Mouse (Mus musculus) lung, embryonic 15.5 days (tissue): Measurements from ENCODE around the gene Tmem156. TPM values are rescaled to one million over a fixed set of nuclear protein-coding genes. Genes with fewer than 3 reads are reported as not detected.

Source experiments
- ATAC-seq: fragments of 200-750 bp; cut with Nextera tagmentation; 2 replicates; pipeline ENCODE4 v1.8.0; 2017; ENCODE audit warnings: moderate number of reproducible peaks, borderline replicate concordance; ENCODE audit not compliant: low FRiP score, low TSS enrichment; ENCODE audit errors: extremely low read depth
- H3K27ac ChIP-seq: fragments of 300-500 bp; sonication (generic); 2 replicates; pipeline ENCODE4 v1.5.1; 2015; ENCODE audit warnings: moderate library complexity, mild to moderate bottlenecking, inconsistent platforms
- H3K27me3 ChIP-seq: fragments of 300-500 bp; sonication (generic); 2 replicates; pipeline ENCODE4 v1.6.1; 2015; ENCODE audit warnings: inconsistent platforms
- H3K36me3 ChIP-seq: fragments of 300-500 bp; sonication (generic); 2 replicates; pipeline ENCODE4 v1.6.1; 2015; ENCODE audit warnings: inconsistent platforms
- H3K4me1 ChIP-seq: fragments of 300-500 bp; sonication (generic); 2 replicates; pipeline ENCODE4 v1.6.1; 2015; ENCODE audit warnings: inconsistent platforms
- H3K4me2 ChIP-seq: fragments of 300-500 bp; sonication (generic); 2 replicates; pipeline ENCODE4 v1.6.1; 2015; ENCODE audit warnings: inconsistent platforms, mild to moderate bottlenecking, moderate library complexity
- H3K4me3 ChIP-seq: fragments of 300-500 bp; sonication (generic); 2 replicates; pipeline ENCODE4 v1.5.1; 2015; ENCODE audit warnings: mild to moderate bottlenecking, inconsistent platforms
- H3K9ac ChIP-seq: fragments of 300-500 bp; sonication (generic); 2 replicates; pipeline ENCODE4 v1.6.1; 2015; ENCODE audit warnings: inconsistent platforms
- H3K9me3 ChIP-seq: fragments of 300-500 bp; sonication (generic); 2 replicates; pipeline ENCODE4 v1.6.1; 2016; ENCODE audit warnings: inconsistent platforms
- WGBS: fragments of 180-500 bp; shearing (Covaris S2); methylation state at CpG from one replicate; pipeline ENCODE4 v1.1.7; 2015; 5-methylcytosine and 5-hydroxymethylcytosine counted together
- polyA plus RNA-seq: library from polyadenylated mRNA; unstranded; fragments of >200 nt; fragmentation: Nextera tagmentation; extraction: Ambion mirVana; gene quantifications from 2 replicates; pipeline ENCODE4 v1.2.1, GENCODE M21; 2015

Gene Tmem156
- polyA plus RNA-seq, 1 experiment from 2014 or later = 0.50 TPM

DNA sequence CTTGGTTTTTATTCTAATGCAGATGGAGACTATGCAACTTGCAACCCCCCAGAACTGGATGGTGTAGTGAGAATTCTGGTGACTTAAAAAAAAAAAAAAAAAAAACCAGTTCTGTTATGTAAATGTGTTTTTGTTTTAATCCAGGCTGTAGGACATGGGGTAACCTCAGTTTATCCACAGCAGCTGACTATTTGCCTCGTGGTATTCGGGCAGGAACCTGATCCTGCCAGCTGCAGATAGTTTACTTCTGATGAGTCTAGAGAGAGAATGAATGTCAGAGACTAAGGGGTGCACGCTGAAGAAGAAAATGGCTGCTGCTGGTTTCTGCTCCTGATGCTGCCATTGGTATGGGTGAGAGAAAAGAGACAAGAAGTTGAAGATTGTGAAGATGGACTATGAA lies 4.2 kb upstream of the Tmem156 start:
- no peak overlapping the region for H3K4me3 ChIP-seq
- no peaks in the 10 kb centered on the region for H3K36me3 ChIP-seq
- WGBS = 74% methylated on average over 3 of the region's 3 CpGs
- no peaks in the 10 kb centered on the region for H3K9me3 ChIP-seq
- peaks cover 20% of the 10 kb centered on the region for H3K4me1 ChIP-seq
- no peak overlapping the region for H3K9ac ChIP-seq
- no peak for ATAC-seq
- H3K4me2 ChIP-seq = no peak overlapping the region
- no peak overlapping the region for H3K27ac ChIP-seq
- no peaks in the 10 kb centered on the region for H3K27me3 ChIP-seq

DNA sequence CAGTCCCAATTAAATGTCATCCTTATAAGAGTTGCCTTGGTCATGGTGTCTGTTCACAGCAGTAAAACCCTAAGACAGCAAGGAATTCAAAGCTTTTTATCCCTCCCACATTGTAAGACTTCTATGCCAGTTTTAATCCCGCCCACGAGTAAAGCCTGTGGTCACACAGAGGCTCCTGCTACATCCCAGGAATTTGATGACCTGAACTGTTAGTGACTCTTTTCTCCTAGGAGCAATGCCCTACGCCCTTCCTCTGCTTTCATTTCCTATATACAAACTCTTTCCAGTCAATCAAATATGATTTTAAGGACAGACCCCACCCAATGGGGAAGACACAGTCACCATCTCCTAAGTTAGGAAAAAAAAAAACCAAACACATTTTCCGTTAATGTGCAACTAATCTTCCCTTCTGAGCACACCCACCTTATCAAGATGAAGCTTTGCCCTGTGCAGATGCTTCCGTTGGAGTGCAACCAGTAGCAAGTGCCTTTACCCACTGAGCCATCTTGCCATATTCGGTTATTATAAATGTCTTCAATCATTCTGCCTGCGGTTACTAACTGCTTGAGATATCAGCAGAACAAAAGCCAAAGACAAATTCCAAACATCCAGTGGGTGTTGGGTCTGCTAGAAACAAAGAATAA lies 3.1 kb upstream of the Tmem156 start:
- no peak overlapping the region for H3K4me2 ChIP-seq
- H3K27me3 ChIP-seq = no peaks in the 10 kb centered on the region
- no peaks in the 10 kb centered on the region for H3K36me3 ChIP-seq
- peaks cover 20% of the 10 kb centered on the region for H3K4me1 ChIP-seq
- WGBS = 74% methylated on average over 7 of the region's 7 CpGs
- no peak overlapping the region for H3K4me3 ChIP-seq
- ATAC-seq = no peak
- no peak overlapping the region for H3K27ac ChIP-seq
- H3K9me3 ChIP-seq = no peaks in the 10 kb centered on the region
- H3K9ac ChIP-seq = no peak overlapping the region

DNA sequence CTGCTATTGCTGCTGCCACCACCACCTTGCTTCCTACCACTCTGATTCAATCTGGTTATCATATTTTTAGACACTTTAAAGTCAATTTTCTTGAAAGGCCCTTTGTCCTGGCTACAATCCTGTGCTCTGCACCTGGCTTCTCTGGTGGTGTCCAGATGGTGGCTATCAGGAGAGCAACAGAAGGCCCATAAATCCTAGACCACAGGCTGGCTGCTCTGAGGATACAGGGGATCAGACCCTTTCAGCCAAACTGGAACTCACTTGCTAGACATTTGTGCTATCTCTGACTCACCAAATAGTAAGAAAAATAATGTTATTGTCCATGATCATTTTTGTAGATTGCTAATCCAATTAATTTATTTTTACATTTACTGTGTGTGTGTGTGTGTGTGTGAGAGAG lies 1.8 kb upstream of the Tmem156 start:
- ATAC-seq = no peak
- H3K4me1 ChIP-seq = peaks cover 20% of the 10 kb centered on the region
- no peaks in the 10 kb centered on the region for H3K9me3 ChIP-seq
- no peaks in the 10 kb centered on the region for H3K36me3 ChIP-seq
- no peaks in the 10 kb centered on the region for H3K27me3 ChIP-seq
- H3K4me2 ChIP-seq = no peak overlapping the region
- H3K9ac ChIP-seq = no peak overlapping the region
- H3K4me3 ChIP-seq = no peak overlapping the region
- H3K27ac ChIP-seq = no peak overlapping the region

DNA sequence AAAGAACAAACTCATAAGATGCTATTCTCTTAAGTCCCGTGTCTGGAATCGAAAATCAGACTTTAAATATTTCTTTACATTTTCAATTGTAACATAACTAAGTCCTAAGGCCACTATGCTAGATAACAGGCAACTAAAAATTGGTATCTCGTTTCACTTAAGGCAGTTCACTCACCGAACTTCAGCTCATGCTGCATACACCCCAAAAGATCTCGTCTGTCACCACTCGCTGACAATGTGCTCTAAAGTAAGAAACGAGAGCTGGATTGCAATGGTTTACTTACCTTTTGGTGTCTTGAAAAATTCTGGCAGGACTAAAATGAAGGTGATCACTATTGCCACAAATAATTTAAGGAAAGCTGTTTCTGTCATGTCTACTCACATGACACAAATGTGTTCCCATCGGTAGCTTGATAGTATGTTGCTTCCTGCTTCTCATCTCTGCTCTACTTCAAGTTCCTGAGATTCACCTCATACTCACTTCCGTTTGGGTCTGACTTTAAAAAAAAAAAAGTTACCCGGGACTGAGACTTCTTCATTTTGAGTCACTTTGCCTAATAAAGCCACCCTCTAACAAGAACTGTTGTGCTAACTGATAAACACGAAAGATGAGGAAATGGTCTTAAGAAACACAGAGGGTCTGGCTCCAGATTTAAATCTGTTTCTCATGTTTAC lies 611 bp downstream of the Tmem156 start:
- H3K27ac ChIP-seq = peak overlapping the region; percentile 48; the same call in 1 of the 2 replicates
- 50% methylated on average over 11 of the region's 11 CpGs for WGBS
- H3K4me2 ChIP-seq = 0 out of 2 replicates have a peak overlapping the region, but pooled peaks have one; percentile 7
- H3K36me3 ChIP-seq = no peaks in the 10 kb centered on the region
- no peak overlapping the region for H3K4me3 ChIP-seq
- H3K9ac ChIP-seq = no peak overlapping the region
- peaks cover 14% of the 10 kb centered on the region for H3K4me1 ChIP-seq
- H3K9me3 ChIP-seq = no peaks in the 10 kb centered on the region
- H3K27me3 ChIP-seq = no peaks in the 10 kb centered on the region
- ATAC-seq = no peak

DNA sequence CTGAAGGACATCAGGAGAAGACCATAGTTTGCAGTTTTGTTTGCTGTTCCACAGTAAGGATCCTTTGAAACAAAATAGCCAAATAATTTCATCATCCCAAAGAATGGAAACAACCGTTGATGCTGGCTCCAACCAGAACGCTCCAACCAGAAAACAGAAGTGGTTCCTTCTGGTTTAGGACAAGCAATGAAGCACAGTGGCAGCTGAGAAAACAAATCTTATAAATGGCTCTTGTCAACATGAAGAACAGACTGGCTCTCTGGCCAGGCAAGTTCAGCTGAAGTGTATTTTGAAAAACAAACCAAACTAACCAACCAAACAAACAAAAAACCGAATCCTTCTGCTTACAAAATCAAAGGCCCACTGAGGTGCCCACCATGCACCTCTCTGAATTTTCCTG lies 2.2 kb downstream of the Tmem156 start:
- ATAC-seq = no peak
- Histone ChIP-seq H3K27me3 (no peaks in the 10 kb centered on the region), H3K4me3 (no peak overlapping the region), H3K27ac (no peak overlapping the region), H3K9ac (no peak overlapping the region), H3K36me3 (no peaks in the 10 kb centered on the region), H3K9me3 (no peaks in the 10 kb centered on the region), H3K4me1 (peaks cover 14% of the 10 kb centered on the region), H3K4me2 (no peak overlapping the region)
- 51% methylated on average over 3 of the region's 3 CpGs for WGBS

DNA sequence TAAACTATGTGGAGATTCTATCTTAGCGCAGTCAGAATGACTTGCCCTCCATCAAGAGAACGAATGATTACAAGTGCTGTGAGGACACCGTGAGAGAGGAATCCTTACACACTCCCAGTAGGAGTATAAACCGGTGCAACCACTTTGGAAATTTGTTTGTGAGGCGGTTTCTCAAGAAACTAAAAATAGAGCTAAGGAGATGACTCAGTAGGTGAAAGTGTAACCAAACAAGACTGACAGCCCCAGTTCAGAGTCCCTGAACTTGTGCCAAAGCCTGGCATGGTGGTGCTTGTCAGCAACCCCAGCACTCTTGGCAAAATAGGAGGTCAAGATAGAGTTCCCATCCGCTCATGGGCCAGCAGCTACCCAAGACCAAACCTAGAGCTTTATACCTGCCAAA lies 5.4 kb downstream of the Tmem156 start:
- no peak overlapping the region for H3K27ac ChIP-seq
- H3K4me2 ChIP-seq = no peak overlapping the region
- no peaks in the 10 kb centered on the region for H3K9me3 ChIP-seq
- no peaks in the 10 kb centered on the region for H3K27me3 ChIP-seq
- no peak overlapping the region for H3K4me3 ChIP-seq
- H3K9ac ChIP-seq = no peak overlapping the region
- no peaks in the 10 kb centered on the region for H3K36me3 ChIP-seq
- H3K4me1 ChIP-seq = peaks cover 2% of the 10 kb centered on the region; the same call in 1 of the 2 replicates
- 53% methylated on average over 6 of the region's 6 CpGs for WGBS
- no peak for ATAC-seq

DNA sequence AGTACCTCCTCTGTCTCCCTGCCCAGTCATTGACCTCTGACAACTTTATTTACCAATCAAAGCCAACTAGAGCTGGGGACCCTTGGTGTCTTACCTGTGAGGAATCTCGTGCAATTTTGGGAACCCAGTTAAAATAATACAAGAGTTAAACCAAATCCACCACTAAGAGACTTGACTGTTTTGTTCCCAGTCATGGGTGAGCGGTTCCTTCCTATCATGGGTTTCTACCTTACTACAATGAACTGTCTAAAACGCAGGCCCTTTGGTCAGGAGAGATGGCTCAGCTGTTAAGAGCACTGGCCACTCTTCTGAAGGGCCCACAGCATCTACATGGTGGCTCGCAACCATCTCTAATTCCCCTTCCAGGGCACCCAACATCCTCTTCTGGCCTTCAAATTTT lies 10.1 kb downstream of the Tmem156 start:
- Histone ChIP-seq H3K9ac (no peak overlapping the region), H3K36me3 (no peaks in the 10 kb centered on the region), H3K27me3 (no peaks in the 10 kb centered on the region), H3K27ac (no peak overlapping the region), H3K4me2 (no peak overlapping the region), H3K4me1 (no peaks in the 10 kb centered on the region), H3K9me3 (no peaks in the 10 kb centered on the region), H3K4me3 (no peak overlapping the region)
- ATAC-seq = no peak
- WGBS = 84% methylated on average over 4 of the region's 4 CpGs

DNA sequence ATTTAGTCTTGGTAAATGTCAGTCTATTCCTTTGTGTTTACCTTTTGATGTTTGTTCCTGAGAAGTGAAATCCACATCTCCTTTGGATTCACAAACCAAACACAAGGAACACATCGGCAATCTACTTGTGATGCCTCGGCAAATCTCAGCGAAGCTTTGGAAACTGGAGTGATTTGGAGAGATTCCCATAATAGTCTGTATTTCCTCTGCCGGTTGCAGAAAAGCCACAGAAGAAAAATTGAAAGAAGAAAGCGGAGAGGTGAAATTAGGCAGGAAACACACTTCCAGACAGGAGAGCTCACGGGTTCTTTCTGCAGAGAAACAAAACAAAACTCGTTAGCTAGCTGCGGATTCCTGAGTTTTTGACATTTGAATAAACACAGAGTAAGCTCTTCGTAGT lies 12.1 kb downstream of the Tmem156 start:
- no peaks in the 10 kb centered on the region for H3K36me3 ChIP-seq

DNA sequence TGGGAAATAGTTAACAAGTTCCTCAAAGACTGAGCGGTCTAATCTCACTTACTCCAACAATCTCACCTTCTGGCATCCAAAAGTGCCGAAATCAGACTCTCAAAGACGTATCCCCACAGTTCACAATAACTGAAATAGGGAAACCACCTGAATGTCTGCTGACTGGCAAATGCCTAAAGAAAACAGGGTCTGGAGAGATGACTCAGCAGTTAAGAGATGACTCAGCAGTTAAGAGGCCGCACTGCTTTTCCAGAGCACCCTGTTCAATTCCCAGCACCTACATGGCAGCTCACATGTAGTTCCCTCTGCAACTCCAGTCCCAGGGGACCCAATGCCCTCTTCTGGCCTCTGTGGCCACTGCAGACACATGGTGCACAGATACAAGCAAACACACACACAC lies 13.9 kb downstream of the Tmem156 start:
- Histone ChIP-seq H3K27ac (no peak overlapping the region), H3K4me2 (no peak overlapping the region), H3K4me3 (no peak overlapping the region), H3K9ac (no peak overlapping the region), H3K27me3 (no peaks in the 10 kb centered on the region), H3K36me3 (no peaks in the 10 kb centered on the region), H3K4me1 (no peaks in the 10 kb centered on the region), H3K9me3 (no peaks in the 10 kb centered on the region)
- 83% methylated on average over 4 of the region's 4 CpGs for WGBS
- no peak for ATAC-seq

More for the DNA sequence above, 12.1 kb downstream of the Tmem156 start:
- no peak for ATAC-seq
- Histone ChIP-seq H3K9ac (no peak overlapping the region), H3K9me3 (no peaks in the 10 kb centered on the region), H3K4me3 (peak overlapping the region; percentile 28), H3K27ac (no peak overlapping the region), H3K4me1 (no peaks in the 10 kb centered on the region), H3K27me3 (no peaks in the 10 kb centered on the region), H3K4me2 (peak overlapping the region; percentile 41)
- 17% methylated on average over 9 of the region's 9 CpGs for WGBS

DNA sequence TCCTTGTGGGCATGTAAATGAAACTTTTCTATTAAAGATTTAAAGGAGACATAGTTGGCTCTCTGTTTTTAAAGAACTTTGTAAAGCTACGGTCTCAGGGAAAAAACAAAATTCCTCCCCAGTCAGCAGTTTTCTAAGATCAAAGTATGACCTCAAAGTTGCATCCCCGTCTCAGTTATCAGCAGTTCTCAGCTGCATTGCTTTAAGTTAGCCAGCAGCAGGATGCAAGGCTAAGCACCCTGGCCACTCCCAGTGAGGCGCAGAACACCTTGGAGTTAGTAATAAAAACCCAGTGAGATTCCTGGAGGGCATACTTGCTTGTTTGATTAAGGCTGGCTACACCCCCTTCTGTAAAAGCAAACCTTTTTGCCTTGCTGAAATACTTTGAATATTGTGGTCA lies 15.2 kb downstream of the Tmem156 start:
- Histone ChIP-seq H3K9me3 (no peaks in the 10 kb centered on the region), H3K36me3 (no peaks in the 10 kb centered on the region), H3K4me2 (no peak overlapping the region), H3K4me1 (no peaks in the 10 kb centered on the region), H3K27ac (no peak overlapping the region), H3K27me3 (no peaks in the 10 kb centered on the region), H3K4me3 (no peak overlapping the region), H3K9ac (no peak overlapping the region)
- 23% methylated on average over 3 of the region's 3 CpGs for WGBS
- ATAC-seq = no peak

DNA sequence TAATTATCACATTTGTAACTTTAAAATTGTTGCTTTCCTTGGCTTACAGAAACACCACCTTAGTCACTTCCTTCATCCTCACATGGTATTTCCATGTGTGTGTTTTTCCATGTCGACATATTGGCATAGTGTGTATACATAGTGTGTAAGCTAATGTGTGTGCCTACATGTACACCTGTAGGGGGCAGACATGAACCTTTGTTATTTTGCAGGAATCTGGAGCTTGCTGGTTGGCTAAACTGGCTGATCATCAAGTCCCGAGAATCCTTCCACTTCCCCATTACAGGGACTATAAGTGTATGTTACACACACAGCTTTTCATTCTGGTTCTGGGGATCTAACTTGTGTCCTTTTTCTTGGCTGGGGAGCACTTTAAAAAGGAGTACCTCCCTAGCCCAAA lies 15.8 kb downstream of the Tmem156 start:
- 58% methylated on average over 2 of the region's 2 CpGs for WGBS

DNA sequence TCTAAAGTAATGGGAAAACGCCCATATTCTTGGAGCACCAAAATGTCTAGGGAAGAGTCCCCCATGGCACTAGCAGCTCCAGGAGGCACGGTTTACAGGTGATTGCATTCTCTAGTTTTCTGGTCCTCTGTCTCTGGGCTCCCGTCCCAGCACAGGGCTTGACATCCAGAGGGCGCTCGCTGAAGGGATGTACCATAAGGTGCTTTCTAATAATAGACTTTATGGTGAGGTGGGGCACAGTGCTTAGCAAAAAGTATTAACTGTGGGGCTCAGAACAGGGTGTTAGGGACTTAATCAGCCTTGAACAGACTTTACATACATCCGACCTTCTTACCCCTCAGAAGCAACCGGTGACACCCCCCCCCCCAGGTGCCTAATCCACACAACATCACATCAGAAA lies 17.2 kb downstream of the Tmem156 start:
- Histone ChIP-seq H3K27ac (no peak overlapping the region), H3K9ac (no peak overlapping the region), H3K4me1 (no peaks in the 10 kb centered on the region), H3K4me2 (no peak overlapping the region), H3K9me3 (no peaks in the 10 kb centered on the region), H3K36me3 (no peaks in the 10 kb centered on the region), H3K4me3 (no peak overlapping the region), H3K27me3 (no peaks in the 10 kb centered on the region)
- WGBS = 64% methylated on average over 7 of the region's 7 CpGs
- no peak for ATAC-seq

More for the DNA sequence above, 15.8 kb downstream of the Tmem156 start:
- Histone ChIP-seq H3K27ac (no peak overlapping the region), H3K9ac (no peak overlapping the region), H3K4me3 (no peak overlapping the region), H3K27me3 (no peaks in the 10 kb centered on the region), H3K36me3 (no peaks in the 10 kb centered on the region), H3K4me2 (no peak overlapping the region), H3K4me1 (no peaks in the 10 kb centered on the region), H3K9me3 (no peaks in the 10 kb centered on the region)
- ATAC-seq = no peak
